Mouse (Mus musculus) kidney, adult 9 months (tissue): ENCODE measurements around the gene Ccm2.

Experiments
- DNase-seq: peaks from one replicate; pipeline ENCODE4 v3.0.0; 2022

Ccm2 gene

GRCm38 (mm10) chr11:6530746-6531145 is 15.9 kb upstream of the Ccm2 start:
- DNase-seq, result no peak

GRCm38 (mm10) chr11:6544683-6545082 is 2.0 kb upstream of the Ccm2 start:
- no peak for DNase-seq

GRCm38 (mm10) chr11:6545186-6545856 is 1.4 kb upstream of the Ccm2 start:
- DNase-seq, result no peak

GRCm38 (mm10) chr11:6545857-6546192 is 862 bp upstream of the Ccm2 start:
- no peak for DNase-seq

GRCm38 (mm10) chr11:6547037-6547680 is 472 bp downstream of the Ccm2 start:
- peak; percentile 62 for DNase-seq

GRCm38 (mm10) chr11:6547696-6548325 is 1.1 kb downstream of the Ccm2 start:
- DNase-seq, result no peak

GRCm38 (mm10) chr11:6549770-6550169 is 3.1 kb downstream of the Ccm2 start:
- DNase-seq, result no peak

GRCm38 (mm10) chr11:6550201-6550600 is 3.5 kb downstream of the Ccm2 start:
- no peak for DNase-seq

- DNase-seq, result no peak
These were observed 11.5 kb downstream of the Ccm2 start for GRCm38 (mm10) chr11:6558234-6558633.

GRCm38 (mm10) chr11:6559996-6560395 is 13.3 kb downstream of the Ccm2 start:
- no peak for DNase-seq

GRCm38 (mm10) chr11:6560655-6561360 is 14.1 kb downstream of the Ccm2 start:
- DNase-seq, result no peak

- no peak for DNase-seq
These were observed 14.8 kb downstream of the Ccm2 start for GRCm38 (mm10) chr11:6561474-6561873.

- no peak for DNase-seq
These were observed 15.7 kb downstream of the Ccm2 start for GRCm38 (mm10) chr11:6562359-6562758.

GRCm38 (mm10) chr11:6563201-6563600 is 16.5 kb downstream of the Ccm2 start:
- DNase-seq, result no peak

GRCm38 (mm10) chr11:6566496-6566895 is 19.8 kb downstream of the Ccm2 start:
- DNase-seq, result no peak

- no peak for DNase-seq
These were observed 21.3 kb downstream of the Ccm2 start for GRCm38 (mm10) chr11:6567951-6568350.

- no peak for DNase-seq
These were observed 22.1 kb downstream of the Ccm2 start for GRCm38 (mm10) chr11:6568584-6569409.

- DNase-seq, result no peak
These were observed 22.7 kb downstream of the Ccm2 start for GRCm38 (mm10) chr11:6569410-6569777.

GRCm38 (mm10) chr11:6576151-6576550 is 29.5 kb downstream of the Ccm2 start:
- DNase-seq, result no peak

- no peak for DNase-seq
These were observed 32.7 kb downstream of the Ccm2 start for GRCm38 (mm10) chr11:6579361-6579760.

- no peak for DNase-seq
These were observed 33.5 kb downstream of the Ccm2 start for GRCm38 (mm10) chr11:6580065-6580750.

GRCm38 (mm10) chr11:6581560-6581959 is 34.9 kb downstream of the Ccm2 start:
- no peak for DNase-seq
